Mouse (Mus musculus) cerebellum, postnatal 36 days (tissue): ENCODE results near the gene Larp1b.

Experiments
- DNase-seq, 2 experiments: peaks; one replicate each; pipeline ENCODE4 v3.0.0; 2021 to 2022; ENCODE audit warnings: mixed read lengths in 2 of 2

Larp1b gene

GRCm38 (mm10) chr3:41030705-41031104 lies 81.1 kb downstream of the Larp1b start:
- no peak for DNase-seq

- DNase-seq, result no peak
Measured at GRCm38 (mm10) chr3:41031286-41032210, 81.9 kb downstream of the Larp1b start.

GRCm38 (mm10) chr3:41038297-41038916 lies 88.8 kb downstream of the Larp1b start:
- DNase-seq, result no peak

- no peak for DNase-seq
Measured at GRCm38 (mm10) chr3:41041241-41041640, 91.6 kb downstream of the Larp1b start.

- DNase-seq, result peak; percentile 19 to 25
Measured at GRCm38 (mm10) chr3:41042195-41042938, 92.7 kb downstream of the Larp1b start.

- no peak for DNase-seq
Measured at GRCm38 (mm10) chr3:41043756-41044354, 94.2 kb downstream of the Larp1b start.

GRCm38 (mm10) chr3:41047838-41048237 lies 98.2 kb downstream of the Larp1b start:
- DNase-seq, result no peak

- no peak for DNase-seq
Measured at GRCm38 (mm10) chr3:41053334-41053733, 103.7 kb downstream of the Larp1b start.

- peak; percentile 61 to 67 for DNase-seq
Measured at GRCm38 (mm10) chr3:41058395-41058794, 108.8 kb downstream of the Larp1b start.

- no peak for DNase-seq
Measured at GRCm38 (mm10) chr3:41059249-41059648, 109.6 kb downstream of the Larp1b start.

- DNase-seq, result no peak
Measured at GRCm38 (mm10) chr3:41061831-41062565, 112.4 kb downstream of the Larp1b start.

GRCm38 (mm10) chr3:41062758-41063157 lies 113.1 kb downstream of the Larp1b start:
- no peak for DNase-seq

- no peak for DNase-seq
Measured at GRCm38 (mm10) chr3:41065320-41065719, 115.7 kb downstream of the Larp1b start.

GRCm38 (mm10) chr3:41070519-41070918 lies 120.9 kb downstream of the Larp1b start:
- peak in 1 of 2 experiments; percentile 7 for DNase-seq

GRCm38 (mm10) chr3:41075376-41075775 lies 125.7 kb downstream of the Larp1b start:
- no peak for DNase-seq

GRCm38 (mm10) chr3:41078673-41079072 lies 129.0 kb downstream of the Larp1b start:
- DNase-seq, result no peak

- no peak for DNase-seq
Measured at GRCm38 (mm10) chr3:41080724-41081123, 131.1 kb downstream of the Larp1b start.

- no peak for DNase-seq
Measured at GRCm38 (mm10) chr3:41081474-41082301, 132.1 kb downstream of the Larp1b start.

- DNase-seq, result no peak
Measured at GRCm38 (mm10) chr3:41082520-41082884, 132.9 kb downstream of the Larp1b start.

- DNase-seq, result peak; percentile 96 to 98
Measured at GRCm38 (mm10) chr3:41082885-41083789, 133.5 kb downstream of the Larp1b start, which contains the start of gene Pgrmc2. Pgrmc2 (minus strand) TSS chr3:41083046.
